Mouse (Mus musculus): ENCODE data around the gene Aggf1. TPM values are rescaled to one million over a fixed set of nuclear protein-coding genes. Genes with fewer than 3 reads are reported as not detected.

Gene Aggf1
- total and polyA plus RNA-seq, 3 experiments: 50.5 to 74.5 (median 55.1) TPM

DNA sequence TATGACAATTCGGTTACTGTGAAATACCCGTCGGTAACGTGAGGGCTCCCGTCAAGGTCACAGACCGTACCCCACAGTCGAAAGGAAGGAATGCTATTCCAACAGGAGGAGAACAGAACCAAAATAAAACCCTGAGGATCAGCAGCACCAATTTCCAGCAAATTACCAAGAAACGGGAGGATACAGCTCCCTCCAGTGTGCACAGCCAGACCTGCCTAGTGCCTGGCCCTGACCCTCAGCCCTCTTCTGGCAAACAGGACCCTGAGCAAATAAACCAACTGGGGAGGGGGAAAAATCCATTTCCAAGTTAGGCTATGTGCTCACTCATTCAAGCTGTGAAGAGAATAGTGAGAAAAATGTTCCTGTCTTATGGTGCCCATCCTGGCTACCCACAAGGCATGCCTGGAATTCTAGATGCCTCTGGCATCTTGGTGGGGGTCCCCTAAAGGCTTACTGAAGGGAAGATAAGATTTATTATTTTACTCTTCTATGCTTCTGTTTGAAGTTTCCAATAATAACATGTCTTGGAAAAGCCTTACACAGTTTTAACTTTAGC, 68.0 kb downstream of the Aggf1 start:
- Histone ChIP-seq H3K27ac (ENCODE audit: control insufficient read depth, low read depth, low read length) (no peak overlapping the region), H3K4me1 (ENCODE audit: control insufficient read depth in 1 of 2, insufficient read depth in 2 of 2, low read length in 2 of 2) (no peaks in the 10 kb centered on the region), H3K4me3 (ENCODE audit: control insufficient read depth in 1 of 2, insufficient read depth in 1 of 2, low read depth in 2 of 2, low read length in 2 of 2) (no peak overlapping the region), H3K9ac (ENCODE audit: control insufficient read depth, low read depth, low read length, poor library complexity, severe bottlenecking) (no peak overlapping the region), H3K36me3 (ENCODE audit: control insufficient read depth in 1 of 2, insufficient read depth in 2 of 2, low read length in 2 of 2) (no peaks in the 10 kb centered on the region), H3K79me2 (ENCODE audit: control insufficient read depth, insufficient read depth, low read length, poor library complexity) (no peaks in the 10 kb centered on the region), H3K9me3 (replicated peaks; ENCODE audit: insufficient read depth, low read length) (no peaks in the 10 kb centered on the region), H3K27me3 (ENCODE audit: control insufficient read depth in 1 of 2, insufficient read depth in 2 of 2, low read length in 2 of 2) (no peaks in the 10 kb centered on the region)
- no peak for DNase-seq (ENCODE audit: low read depth, low spot score)
- no peak for TF ChIP-seq ZMIZ1 (IDR thresholded peaks at IDR 0.05; ENCODE audit: low read depth, low read length)

DNA sequence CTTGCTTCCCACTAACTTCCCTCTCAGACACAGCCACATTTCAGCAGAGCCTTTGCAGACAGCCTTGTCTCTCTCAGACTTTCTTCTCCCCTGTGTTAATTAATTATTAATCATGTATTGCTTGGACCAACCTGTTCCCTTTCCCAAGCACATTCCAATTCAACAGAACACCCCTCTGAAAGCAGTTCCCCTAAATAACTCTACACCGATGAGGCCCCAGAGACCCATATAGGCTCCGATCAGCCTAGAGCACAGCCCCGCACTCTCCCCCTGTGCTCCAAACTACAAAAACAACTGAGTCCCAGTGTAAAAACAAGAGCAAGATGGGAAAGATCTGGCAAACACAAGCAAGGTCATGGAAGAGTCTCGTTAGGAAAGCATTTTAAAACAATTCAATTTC, 68.6 kb downstream of the Aggf1 start:
- DNase-seq (ENCODE audit: low read depth, low spot score): no peak
- no peak overlapping the region for H3K27ac ChIP-seq (ENCODE audit: control insufficient read depth, low read depth, low read length)
- no peaks in the 10 kb centered on the region for H3K36me3 ChIP-seq (ENCODE audit: control insufficient read depth in 1 of 2, insufficient read depth in 2 of 2, low read length in 2 of 2)
- H3K27me3 ChIP-seq (ENCODE audit: control insufficient read depth in 1 of 2, insufficient read depth in 2 of 2, low read length in 2 of 2): no peaks in the 10 kb centered on the region
- H3K79me2 ChIP-seq (ENCODE audit: control insufficient read depth, insufficient read depth, low read length, poor library complexity): no peaks in the 10 kb centered on the region
- no peak overlapping the region for H3K4me3 ChIP-seq (ENCODE audit: control insufficient read depth in 1 of 2, insufficient read depth in 1 of 2, low read depth in 2 of 2, low read length in 2 of 2)
- TF ChIP-seq TBP (IDR thresholded peaks at IDR 0.05; ENCODE audit: low read depth, low read length) (no peak), TAL1 (IDR thresholded peaks at IDR 0.05; ENCODE audit: low read length) (no peak), EP300 (IDR thresholded peaks at IDR 0.05; ENCODE audit: low read depth in 1 of 2, low read length in 2 of 2) (no peak), MAZ (IDR thresholded peaks at IDR 0.05; ENCODE audit: low read depth, low read length) (no peak)
- no peaks in the 10 kb centered on the region for H3K9me3 ChIP-seq (replicated peaks; ENCODE audit: insufficient read depth, low read length)
- H3K9ac ChIP-seq (ENCODE audit: control insufficient read depth, low read depth, low read length, poor library complexity, severe bottlenecking): no peak overlapping the region
- H3K4me1 ChIP-seq (ENCODE audit: control insufficient read depth in 1 of 2, insufficient read depth in 2 of 2, low read length in 2 of 2): no peaks in the 10 kb centered on the region

Other genes with a start within 250 kb of the Aggf1 start
- 0.04 TPM in 1 of 2 replicates, not detected in the other for gene Pde8b, start 125.0 kb downstream of the Aggf1 start, total RNA-seq (2012; rRNA removed)
- gene Pde8b, start 125.0 kb downstream of the Aggf1 start, polyA plus RNA-seq (2012; ENCODE audit: insufficient read depth in 1 of 2, insufficient read length in 2 of 2, low read depth in 1 of 2, low replicate concordance in 2 of 2, missing spikeins in 1 of 2): under 1 TPM in 1 of 2 experiments, not detected in 1; 0.40 TPM
- gene Zbed3, start 51.7 kb downstream of the Aggf1 start, total RNA-seq (2012; rRNA removed): not detected in 2 replicates
- not detected for gene Zbed3, start 51.7 kb downstream of the Aggf1 start, polyA plus RNA-seq (2012; ENCODE audit: insufficient read depth in 1 of 2, insufficient read length in 2 of 2, low read depth in 1 of 2, low replicate concordance in 2 of 2, missing spikeins in 1 of 2)
- not detected in 2 replicates for gene Crhbp, start 69.6 kb upstream of the Aggf1 start, total RNA-seq (2012; rRNA removed)
- gene Crhbp, start 69.6 kb upstream of the Aggf1 start, polyA plus RNA-seq (2012; ENCODE audit: insufficient read depth in 1 of 2, insufficient read length in 2 of 2, low read depth in 1 of 2, low replicate concordance in 2 of 2, missing spikeins in 1 of 2): not detected
- gene S100z, start 103.4 kb upstream of the Aggf1 start, total RNA-seq (2012; rRNA removed): not detected in 2 replicates
- gene S100z, start 103.4 kb upstream of the Aggf1 start, polyA plus RNA-seq (2012; ENCODE audit: insufficient read depth in 1 of 2, insufficient read length in 2 of 2, low read depth in 1 of 2, low replicate concordance in 2 of 2, missing spikeins in 1 of 2): not detected
- gene F2rl1, start 149.9 kb upstream of the Aggf1 start, total RNA-seq (2012; rRNA removed): not detected in 2 replicates
- under 1 TPM in 1 of 2 experiments, not detected in 1; 0.06 TPM for gene F2rl1, start 149.9 kb upstream of the Aggf1 start, polyA plus RNA-seq (2012; ENCODE audit: insufficient read depth in 1 of 2, insufficient read length in 2 of 2, low read depth in 1 of 2, low replicate concordance in 2 of 2, missing spikeins in 1 of 2)
- 18.2 and 19.1 TPM in 2 replicates for gene F2r, start 243.1 kb upstream of the Aggf1 start, total RNA-seq (2012; rRNA removed)
- 10 to 100 TPM in 1 of 2 experiments, not detected in 1; 32.7 TPM for gene F2r, start 243.1 kb upstream of the Aggf1 start, polyA plus RNA-seq (2012; ENCODE audit: insufficient read depth in 1 of 2, insufficient read length in 2 of 2, low read depth in 1 of 2, low replicate concordance in 2 of 2, missing spikeins in 1 of 2)